Mouse (Mus musculus) cortical plate, adult 2 months (tissue): ENCODE measurements around the gene Il17ra.

Experiments used
- CTCF ChIP-seq: fragments of 200-500 bp; IDR thresholded peaks from 2 replicates; pipeline ENCODE4 v1.5.1; 2011; ENCODE audit warnings: mild to moderate bottlenecking, control low read depth, low read length; ENCODE audit not compliant: insufficient read depth; ENCODE audit errors: extremely low read depth
- POLR2A ChIP-seq: fragments of 200-500 bp; IDR thresholded peaks from 2 replicates; pipeline ENCODE4 v1.6.1; 2011; ENCODE audit warnings: mild to moderate bottlenecking, low read length, control low read depth; ENCODE audit not compliant: insufficient read depth; ENCODE audit errors: extremely low read depth

DNA sequence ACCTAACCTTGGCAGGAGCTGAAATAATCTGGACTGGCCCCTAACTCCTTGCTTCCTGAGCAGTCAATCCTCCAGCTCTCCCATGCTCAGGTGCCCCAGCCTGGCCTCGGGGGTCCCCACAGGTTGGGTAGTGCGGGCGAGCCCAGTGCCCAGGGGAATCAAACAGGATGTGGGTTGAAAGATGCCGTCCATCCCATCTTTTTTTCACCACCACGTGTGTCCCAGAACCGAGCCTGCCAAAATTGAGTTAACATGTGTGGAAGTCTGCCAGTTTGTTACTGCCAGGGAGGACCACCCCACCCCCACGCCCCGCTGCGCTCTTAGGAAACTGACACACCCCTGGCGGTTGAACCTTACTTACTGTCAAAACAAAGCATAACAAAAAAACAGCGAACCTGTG, 837 bp downstream of the Il17ra start:
- TF ChIP-seq CTCF (no peak), POLR2A (no peak)
